Mouse (Mus musculus) liver, embryonic 14.5 days (tissue): ENCODE data around the gene Ltc4s. TPM values are rescaled to one million over a fixed set of nuclear protein-coding genes. Genes with fewer than 3 reads are reported as not detected.

ENCODE experiments used
- ATAC-seq: fragments of 200-750 bp; cut with Nextera tagmentation; 2 replicates; pipeline ENCODE4 v1.8.0; 2017; ENCODE audit warnings: moderate number of reproducible peaks, mild to moderate bottlenecking, moderate library complexity; ENCODE audit not compliant: insufficient read depth
- DNase-seq, 3 experiments: peaks; one replicate each; pipeline ENCODE4 v3.0.0-alpha.2; 2012 to 2013; ENCODE audit warnings: low read depth in 3 of 3, low spot score in 3 of 3
- H3K27ac ChIP-seq: fragments of 300-500 bp; sonication (generic); 2 replicates; pipeline ENCODE4 v1.5.1; 2014; ENCODE audit warnings: moderate library complexity, mild to moderate bottlenecking, control low read depth, inconsistent platforms
- H3K27me3 ChIP-seq: fragments of 300-500 bp; sonication (generic); 2 replicates; pipeline ENCODE4 v1.6.1; 2014; ENCODE audit warnings: mild to moderate bottlenecking, low read length, moderate library complexity; ENCODE audit not compliant: control insufficient read depth, insufficient read depth
- H3K36me3 ChIP-seq: fragments of 300-500 bp; sonication (generic); replicated peaks from 2 replicates; pipeline ENCODE4 v1.6.1; 2014; ENCODE audit warnings: low read depth; ENCODE audit not compliant: control insufficient read depth, insufficient read depth
- H3K4me1 ChIP-seq, 2 experiments: fragments of 200-500 bp in 1 of 2; fragments of 300-500 bp in 1 of 2; sonication (generic) in 1 of 2; replicated peaks; 2 replicates each; pipeline ENCODE4 v1.6.1; 2012 to 2014; ENCODE audit warnings: antibody characterized with exemption in 1 of 2, inconsistent platforms in 1 of 2, low read length in 1 of 2; ENCODE audit not compliant: control insufficient read depth in 2 of 2, insufficient read depth in 2 of 2
- H3K4me2 ChIP-seq: fragments of 300-500 bp; sonication (generic); 2 replicates; pipeline ENCODE4 v1.6.1; 2014; ENCODE audit warnings: low read depth, mild to moderate bottlenecking, control low read depth, moderate library complexity
- H3K4me3 ChIP-seq, 2 experiments: fragments of 200-500 bp in 1 of 2; fragments of 300-500 bp in 1 of 2; sonication (generic) in 1 of 2; 2 replicates each; pipeline ENCODE4 v1.5.1; 2012 to 2014; ENCODE audit warnings: low read depth in 2 of 2, low read length in 2 of 2, mild to moderate bottlenecking in 2 of 2, control low read depth in 1 of 2, inconsistent platforms in 1 of 2, moderate library complexity in 1 of 2; ENCODE audit not compliant: insufficient read depth in 1 of 2
- H3K9ac ChIP-seq: fragments of 300-500 bp; sonication (generic); replicated peaks from 2 replicates; pipeline ENCODE4 v1.6.1; 2014; ENCODE audit warnings: mild to moderate bottlenecking, control low read depth, moderate library complexity
- H3K9me3 ChIP-seq: fragments of 300-500 bp; sonication (generic); 2 replicates; pipeline ENCODE4 v1.6.1; 2016; ENCODE audit warnings: low read length, mixed read lengths; ENCODE audit not compliant: control insufficient read depth
- CTCF ChIP-seq: IDR thresholded peaks from 2 replicates; pipeline ENCODE4 v1.5.1; 2016; ENCODE audit warnings: antibody characterized with exemption, low read depth, control low read depth
- EP300 ChIP-seq: IDR thresholded peaks from 2 replicates; pipeline ENCODE4 v1.6.1; 2016; ENCODE audit warnings: antibody characterized with exemption, low read depth
- WGBS: fragments of 180-500 bp; shearing (Covaris S2); extraction: QIAGEN DNeasy Blood & Tissue Kit; methylation state at CpG from one replicate; pipeline ENCODE4 v1.1.7; 2014; ENCODE audit not compliant: insufficient replicate concordance; 5-methylcytosine and 5-hydroxymethylcytosine counted together
- polyA plus RNA-seq, 2 experiments: library from polyadenylated mRNA; depleted of rRNA in 1 of 2; stranded (reverse) in 1 of 2; unstranded in 1 of 2; fragments of >200 nt; fragmentation: Nextera tagmentation in 1 of 2; extraction: Ambion mirVana in 1 of 2; gene quantifications; 2 replicates each; pipeline versions ENCODE4 v1.2.1 to v1.2.3; 2012 to 2014

Ltc4s gene
- polyA plus RNA-seq, 2 experiments: 0.54 to 0.83 TPM

DNA sequence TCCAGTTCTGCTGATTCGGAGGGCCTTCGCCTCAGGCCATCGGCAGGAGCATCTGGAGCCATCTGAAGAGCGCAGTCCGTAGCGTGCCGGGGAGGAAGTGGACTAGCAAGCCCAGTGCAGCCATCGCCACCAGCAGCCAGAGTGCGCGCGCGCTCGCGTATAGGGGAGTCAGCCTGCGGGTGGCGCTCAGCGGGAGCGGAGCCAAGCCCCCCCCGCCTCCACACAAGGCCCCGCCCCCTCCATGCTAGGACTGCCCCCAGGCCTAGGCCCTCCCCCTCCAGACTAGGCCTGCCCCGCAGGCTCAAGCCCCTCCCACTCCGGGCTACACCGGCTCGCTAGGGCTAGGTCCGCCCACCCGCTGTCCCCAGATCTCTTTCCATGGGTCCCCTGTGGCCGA lies 1.9 kb downstream of the Ltc4s start:
- peak; percentile 79 to 82 (median 80) for DNase-seq
- ATAC-seq: peak; percentile 92
- WGBS: under 1% methylated on average over 25 of the region's 27 CpGs
- Histone ChIP-seq H3K36me3 (peaks cover 32% of the 10 kb centered on the region), H3K4me2 (peak overlapping the region; percentile 100), H3K4me3 (peak overlapping the region; percentile 62 to 77), H3K9me3 (no peaks in the 10 kb centered on the region), H3K27me3 (no peaks in the 10 kb centered on the region; the same call in 1 of the 2 replicates), H3K9ac (peak overlapping the region; percentile 59), H3K4me1 (peaks cover 23 to 25% of the 10 kb centered on the region in 2 experiments), H3K27ac (no peak overlapping the region)
- TF ChIP-seq EP300 (no peak), CTCF (peak; percentile 74)

DNA sequence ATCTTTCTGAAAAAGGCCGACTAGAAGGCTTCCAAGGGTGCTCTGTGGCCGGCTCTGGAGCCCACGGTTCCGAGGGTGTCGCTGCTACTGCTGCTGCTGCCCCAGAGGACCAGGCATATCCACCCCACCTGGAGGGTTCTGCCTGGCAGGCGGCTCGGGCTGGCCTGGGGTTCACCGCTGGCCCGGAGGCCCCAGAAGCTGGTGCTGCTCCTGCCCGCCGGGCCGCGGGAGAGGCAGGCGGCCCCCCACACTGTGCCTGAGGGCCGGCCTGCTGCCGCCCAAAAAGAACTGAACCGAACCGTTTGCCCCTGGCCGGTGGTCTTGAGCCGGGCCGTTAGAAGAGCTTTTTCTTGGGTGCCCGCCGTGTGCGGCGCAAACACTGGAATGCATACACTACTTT lies 3.8 kb downstream of the Ltc4s start:
- Histone ChIP-seq H3K36me3 (peaks cover 37% of the 10 kb centered on the region), H3K4me3 (no peak overlapping the region), H3K27ac (no peak overlapping the region), H3K9ac (no peak overlapping the region), H3K4me2 (no peak overlapping the region), H3K4me1 (peaks cover 23% of the 10 kb centered on the region in 2 experiments), H3K9me3 (no peaks in the 10 kb centered on the region), H3K27me3 (no peaks in the 10 kb centered on the region; the same call in 1 of the 2 replicates)
- TF ChIP-seq CTCF (no peak), EP300 (no peak)
- WGBS: 91% methylated on average over 25 of the region's 25 CpGs
- ATAC-seq (no peak), DNase-seq (no peak)

DNA sequence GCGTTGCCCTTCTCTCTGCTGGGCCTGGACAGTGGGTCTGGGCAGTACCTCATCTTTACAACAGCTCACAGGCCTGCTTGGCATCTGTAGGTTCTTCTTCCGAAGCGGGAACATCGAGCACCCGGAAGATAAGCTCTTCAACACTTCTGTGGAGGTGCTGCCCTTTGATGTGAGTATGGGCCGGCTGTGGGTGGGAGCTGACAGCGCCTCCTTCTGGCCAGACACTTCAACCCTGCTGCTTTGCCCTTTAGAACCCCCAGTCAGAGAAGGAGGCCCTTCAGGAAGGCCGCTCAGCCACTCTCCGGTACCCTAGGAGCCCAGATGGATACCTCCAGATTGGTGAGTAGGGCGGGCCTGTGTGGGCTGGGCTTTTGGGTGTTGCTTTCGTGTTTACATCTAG lies 4.4 kb downstream of the Ltc4s start:
- Histone ChIP-seq H3K36me3 (peaks cover 37% of the 10 kb centered on the region), H3K4me3 (no peak overlapping the region), H3K9me3 (no peaks in the 10 kb centered on the region), H3K4me1 (peaks cover 22 to 23% of the 10 kb centered on the region in 2 experiments), H3K27me3 (no peaks in the 10 kb centered on the region; the same call in 1 of the 2 replicates), H3K27ac (no peak overlapping the region), H3K9ac (no peak overlapping the region), H3K4me2 (no peak overlapping the region)
- TF ChIP-seq EP300 (no peak), CTCF (peak; percentile 69)
- 77% methylated on average over 11 of the region's 11 CpGs for WGBS
- no peak for ATAC-seq
- DNase-seq: no peak

DNA sequence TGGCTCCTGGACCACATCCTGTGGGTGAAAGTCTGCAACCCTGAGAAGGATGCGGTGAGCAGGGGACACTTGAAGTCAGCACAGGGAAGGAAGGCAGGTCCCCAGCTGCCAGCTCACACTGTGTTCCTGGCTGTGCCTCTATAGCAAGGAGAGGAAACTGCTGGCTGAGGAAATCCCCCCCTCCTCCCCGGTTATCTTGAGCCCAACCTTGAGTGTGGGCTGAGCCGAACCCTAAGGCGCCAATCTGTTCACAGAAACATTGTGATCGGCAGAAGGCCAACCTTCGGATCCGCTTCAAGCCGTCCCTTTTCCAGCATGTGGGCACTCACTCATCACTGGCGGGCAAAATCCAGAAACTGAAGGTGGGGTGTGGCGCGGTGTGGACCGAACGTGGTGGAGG lies 5.4 kb downstream of the Ltc4s start:
- DNase-seq (no peak), ATAC-seq (no peak)
- no peak overlapping the region for H3K9ac ChIP-seq
- peaks cover 37% of the 10 kb centered on the region for H3K36me3 ChIP-seq
- H3K9me3 ChIP-seq: no peaks in the 10 kb centered on the region
- no peak overlapping the region for H3K4me2 ChIP-seq
- H3K4me3 ChIP-seq: no peak overlapping the region
- H3K27me3 ChIP-seq: no peaks in the 10 kb centered on the region; the same call in 1 of the 2 replicates
- H3K4me1 ChIP-seq: peaks cover 12 to 17% of the 10 kb centered on the region in 2 experiments
- 72% methylated on average over 13 of the region's 13 CpGs for WGBS
- no peak for TF ChIP-seq EP300
- TF ChIP-seq CTCF: no peak
- no peak overlapping the region for H3K27ac ChIP-seq

DNA sequence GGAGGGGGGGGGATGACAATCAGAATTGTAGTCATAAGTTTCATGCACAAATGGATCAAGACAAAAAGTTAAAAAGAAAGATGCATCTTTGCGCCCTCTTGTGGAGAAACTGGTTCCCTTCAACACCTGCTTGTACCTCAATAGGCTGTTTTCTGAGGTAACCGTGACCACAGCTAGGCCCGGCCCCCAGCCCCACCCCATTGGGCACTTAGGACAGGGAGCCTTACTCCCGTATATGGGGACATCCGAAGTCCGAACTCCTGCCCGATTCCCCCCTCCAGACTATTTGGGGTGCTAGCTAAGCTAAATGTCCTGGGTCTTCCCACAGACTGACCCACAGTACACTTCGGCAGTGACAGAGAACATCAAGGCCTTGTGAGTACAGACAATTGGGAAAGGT lies 7.0 kb downstream of the Ltc4s start:
- 34% methylated on average over 8 of the region's 8 CpGs for WGBS
- Histone ChIP-seq H3K4me1 (peaks cover 10 to 12% of the 10 kb centered on the region in 2 experiments), H3K27me3 (no peaks in the 10 kb centered on the region), H3K4me2 (peak overlapping the region; percentile 34; the same call in 1 of the 2 replicates), H3K4me3 (no peak overlapping the region), H3K36me3 (peaks cover 37% of the 10 kb centered on the region), H3K9me3 (no peaks in the 10 kb centered on the region), H3K27ac (no peak overlapping the region), H3K9ac (no peak overlapping the region)
- TF ChIP-seq CTCF: peak; percentile 78
- TF ChIP-seq EP300: no peak
- peak; percentile 64 to 68 (median 66) for DNase-seq
- ATAC-seq: no peak
